Mouse (Mus musculus): Measurements from ENCODE around the gene Jtb. TPM values are rescaled to one million over a fixed set of nuclear protein-coding genes. Genes with fewer than 3 reads are reported as not detected.
A peak's percentile ranks its signal among the peaks of the same experiment; 100 is the strongest.

Jtb gene
- polyA plus RNA-seq, 1 experiment from 2014 or later, result 100 TPM

DNA sequence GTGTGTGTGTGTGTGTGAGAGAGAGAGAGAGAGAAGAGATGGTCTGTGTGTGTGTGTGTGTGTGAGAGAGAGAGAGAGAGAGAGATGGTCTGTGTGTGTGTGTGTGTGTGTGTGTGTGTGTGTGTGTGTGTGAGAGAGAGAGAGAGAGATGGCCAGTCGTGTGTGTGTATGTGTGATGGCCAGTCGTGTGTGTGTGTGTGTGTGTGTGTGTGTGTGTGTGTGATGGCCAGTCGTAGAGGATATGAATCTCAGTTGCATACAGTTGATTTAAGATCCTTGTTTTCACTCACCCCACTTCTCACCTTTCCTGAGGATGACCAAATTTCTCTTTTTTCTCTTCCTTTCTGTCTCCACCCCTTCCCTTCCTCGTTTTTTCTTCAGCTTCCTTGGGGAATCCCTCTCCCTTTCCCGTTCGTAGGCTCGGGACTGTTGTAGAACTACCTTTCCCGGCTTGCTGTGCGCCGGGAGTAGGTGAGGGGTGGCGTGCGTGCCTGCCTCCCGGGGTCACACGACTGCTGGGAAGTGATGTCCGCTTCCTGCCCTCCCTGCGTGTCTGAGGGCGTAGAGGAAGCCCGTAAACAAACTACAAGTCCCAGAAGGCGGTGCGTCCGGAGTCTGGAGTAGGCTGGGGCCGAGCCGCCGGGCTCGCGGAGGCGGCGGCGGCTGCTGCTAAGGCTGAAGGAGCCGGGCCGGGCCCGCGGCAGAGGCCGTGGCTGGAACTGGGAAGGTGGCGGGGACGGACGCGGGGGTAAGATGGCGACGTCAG is 22.4 kb downstream of the Jtb start, which contains the start of gene Crtc2:
Gene Crtc2 (plus strand): TSS at position 511 of the 766 bp plus-strand sequence.
- peak within 1 kb of the TSS; percentile 67 for H3K4me3 ChIP-seq (ENCODE audit: low read depth, low read length)
- 2% methylated on average over 39 of the region's 40 CpGs for WGBS

DNA sequence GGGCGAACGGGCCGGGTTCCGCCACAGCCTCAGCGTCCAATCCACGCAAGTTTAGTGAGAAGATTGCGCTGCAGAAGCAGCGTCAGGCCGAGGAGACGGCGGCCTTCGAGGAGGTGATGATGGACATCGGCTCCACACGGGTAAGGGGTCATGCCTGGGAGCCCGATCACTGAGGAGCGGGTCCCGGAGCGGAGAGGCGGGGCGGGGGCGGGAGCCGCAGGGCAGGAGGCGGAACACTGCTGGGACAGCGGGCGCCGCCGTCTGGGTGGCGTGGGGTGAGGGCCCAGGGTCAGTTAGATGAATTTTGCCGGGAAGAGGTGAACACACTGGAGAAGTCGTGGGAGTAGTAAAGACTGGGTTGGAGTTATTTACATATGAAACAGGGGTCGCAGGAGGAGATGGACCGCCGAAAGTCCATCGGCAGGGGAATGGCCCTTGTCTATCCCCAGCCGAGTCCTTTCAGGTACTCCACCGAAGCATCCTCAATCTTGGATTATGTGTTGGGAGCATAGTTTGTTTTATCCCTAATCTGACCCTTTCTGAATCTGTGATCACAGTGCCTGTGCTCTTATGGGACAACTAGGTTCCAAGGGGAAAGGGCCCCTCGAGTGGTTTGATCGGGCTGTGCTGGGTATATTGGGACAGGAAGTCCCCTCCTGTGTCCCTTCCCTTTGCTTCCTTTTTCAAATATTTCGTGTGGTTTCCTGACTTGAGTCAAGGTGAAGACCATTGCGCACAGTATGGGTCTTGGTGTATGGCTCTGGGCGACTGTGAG is 23.2 kb downstream of the Jtb start:
- Histone ChIP-seq H3K27ac (ENCODE audit: low read length) (peak overlapping the region; percentile 71), H3K27me3 (ENCODE audit: control insufficient read depth, insufficient read depth, low read depth, low read length) (no peaks in the 10 kb centered on the region), H3K4me1 (ENCODE audit: control insufficient read depth, insufficient read depth, low read length) (peaks cover 16% of the 10 kb centered on the region), H3K4me3 (ENCODE audit: low read depth, low read length) (peak overlapping the region; percentile 67), H3K4me2 (ENCODE audit: low read length) (peak overlapping the region; percentile 79), H3K9me3 (replicated peaks; ENCODE audit: control insufficient read depth, low read length, poor library complexity, severe bottlenecking) (no peaks in the 10 kb centered on the region), H3K36me3 (ENCODE audit: control insufficient read depth, insufficient read depth, low read length) (peaks cover 11% of the 10 kb centered on the region), H3K9ac (ENCODE audit: low read depth, low read length) (peak overlapping the region; percentile 80)
- ATAC-seq, result peak; percentile 59
- under 1% methylated on average over 41 of the region's 41 CpGs for WGBS

More for the DNA sequence above, 22.4 kb downstream of the Jtb start, which contains the start of gene Crtc2:
- H3K36me3 ChIP-seq (ENCODE audit: control insufficient read depth, insufficient read depth, low read length), result 0 out of 2 replicates have a peak, but pooled peaks cover 4% of the 10 kb centered on the region
- H3K4me1 ChIP-seq (ENCODE audit: control insufficient read depth, insufficient read depth, low read length), result peaks cover 23% of the 10 kb centered on the region
- peak within 1 kb of the TSS; percentile 79 for H3K4me2 ChIP-seq (ENCODE audit: low read length)
- H3K9me3 ChIP-seq (replicated peaks; ENCODE audit: control insufficient read depth, low read length, poor library complexity, severe bottlenecking), result no peaks in the 10 kb centered on the region
- peak within 1 kb of the TSS; percentile 71 for H3K27ac ChIP-seq (ENCODE audit: low read length)
- H3K9ac ChIP-seq (ENCODE audit: low read depth, low read length), result peak within 1 kb of the TSS; percentile 80
- peak; percentile 97 for ATAC-seq
- H3K27me3 ChIP-seq (ENCODE audit: control insufficient read depth, insufficient read depth, low read depth, low read length), result no peaks in the 10 kb centered on the region

DNA sequence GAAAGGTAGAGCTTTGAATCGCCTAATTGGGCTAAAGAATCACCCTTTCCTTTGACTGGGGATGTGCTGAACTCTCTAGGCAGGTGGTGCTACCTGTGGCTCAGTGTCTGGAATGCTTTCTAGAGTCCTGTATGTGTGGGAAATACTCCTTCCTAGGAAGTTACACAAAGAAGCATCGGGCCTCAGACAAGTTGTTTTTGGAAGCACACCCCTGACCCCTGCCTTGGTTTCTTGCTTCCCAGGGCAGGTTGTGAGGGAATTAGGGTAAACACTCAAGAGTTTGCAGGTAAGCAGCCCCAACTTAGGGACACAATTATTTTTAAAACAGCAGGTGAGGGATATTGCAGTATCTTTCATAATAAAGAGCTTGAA is 23.8 kb downstream of the Jtb start:
- Histone ChIP-seq H3K4me1 (ENCODE audit: control insufficient read depth, insufficient read depth, low read length) (peaks cover 16% of the 10 kb centered on the region), H3K27me3 (ENCODE audit: control insufficient read depth, insufficient read depth, low read depth, low read length) (no peaks in the 10 kb centered on the region), H3K27ac (ENCODE audit: low read length) (no peak overlapping the region), H3K9me3 (replicated peaks; ENCODE audit: control insufficient read depth, low read length, poor library complexity, severe bottlenecking) (no peaks in the 10 kb centered on the region), H3K36me3 (ENCODE audit: control insufficient read depth, insufficient read depth, low read length) (peaks cover 17% of the 10 kb centered on the region), H3K9ac (ENCODE audit: low read depth, low read length) (peak overlapping the region; percentile 80), H3K4me3 (ENCODE audit: low read depth, low read length) (peak overlapping the region; percentile 67), H3K4me2 (ENCODE audit: low read length) (peak overlapping the region; percentile 79)
- 25% methylated on average over 2 of the region's 2 CpGs for WGBS
- ATAC-seq, result no peak

DNA sequence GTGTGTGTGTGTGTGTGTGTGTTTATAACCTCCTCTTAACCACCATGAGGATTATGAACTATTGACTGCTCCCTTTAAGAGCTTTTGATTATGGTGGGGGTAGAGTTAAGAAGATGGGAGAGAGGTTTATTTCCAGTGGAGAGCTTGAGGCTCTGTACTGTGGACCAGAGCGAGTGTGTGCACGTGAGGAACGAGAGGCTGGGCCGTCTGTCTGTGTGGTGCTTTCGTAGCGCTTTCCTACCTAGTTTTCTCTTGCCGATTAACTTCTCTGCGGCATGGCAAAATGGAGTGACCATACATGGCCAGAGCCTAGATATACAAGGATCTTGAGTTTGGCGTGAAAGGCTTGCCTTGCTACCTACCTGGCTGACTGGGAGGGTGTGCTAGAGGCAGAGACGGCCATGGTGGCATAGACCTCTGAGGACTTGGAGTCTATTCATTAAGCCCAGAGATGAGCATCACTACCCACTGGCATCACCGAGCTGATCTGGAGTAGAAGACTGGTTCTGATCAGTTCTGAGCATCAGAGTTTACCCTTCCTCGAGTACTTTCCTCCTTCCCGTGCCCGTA is 24.5 kb downstream of the Jtb start:
- ATAC-seq, result no peak
- peaks cover 22% of the 10 kb centered on the region for H3K36me3 ChIP-seq (ENCODE audit: control insufficient read depth, insufficient read depth, low read length)
- no peaks in the 10 kb centered on the region for H3K27me3 ChIP-seq (ENCODE audit: control insufficient read depth, insufficient read depth, low read depth, low read length)
- H3K4me2 ChIP-seq (ENCODE audit: low read length), result no peak overlapping the region; the same call in 1 of the 2 replicates
- 95% methylated on average over 14 of the region's 14 CpGs for WGBS
- peaks cover 16% of the 10 kb centered on the region for H3K4me1 ChIP-seq (ENCODE audit: control insufficient read depth, insufficient read depth, low read length)
- H3K9ac ChIP-seq (ENCODE audit: low read depth, low read length), result no peak overlapping the region
- H3K27ac ChIP-seq (ENCODE audit: low read length), result no peak overlapping the region
- no peak overlapping the region for H3K4me3 ChIP-seq (ENCODE audit: low read depth, low read length)
- no peaks in the 10 kb centered on the region for H3K9me3 ChIP-seq (replicated peaks; ENCODE audit: control insufficient read depth, low read length, poor library complexity, severe bottlenecking)

DNA sequence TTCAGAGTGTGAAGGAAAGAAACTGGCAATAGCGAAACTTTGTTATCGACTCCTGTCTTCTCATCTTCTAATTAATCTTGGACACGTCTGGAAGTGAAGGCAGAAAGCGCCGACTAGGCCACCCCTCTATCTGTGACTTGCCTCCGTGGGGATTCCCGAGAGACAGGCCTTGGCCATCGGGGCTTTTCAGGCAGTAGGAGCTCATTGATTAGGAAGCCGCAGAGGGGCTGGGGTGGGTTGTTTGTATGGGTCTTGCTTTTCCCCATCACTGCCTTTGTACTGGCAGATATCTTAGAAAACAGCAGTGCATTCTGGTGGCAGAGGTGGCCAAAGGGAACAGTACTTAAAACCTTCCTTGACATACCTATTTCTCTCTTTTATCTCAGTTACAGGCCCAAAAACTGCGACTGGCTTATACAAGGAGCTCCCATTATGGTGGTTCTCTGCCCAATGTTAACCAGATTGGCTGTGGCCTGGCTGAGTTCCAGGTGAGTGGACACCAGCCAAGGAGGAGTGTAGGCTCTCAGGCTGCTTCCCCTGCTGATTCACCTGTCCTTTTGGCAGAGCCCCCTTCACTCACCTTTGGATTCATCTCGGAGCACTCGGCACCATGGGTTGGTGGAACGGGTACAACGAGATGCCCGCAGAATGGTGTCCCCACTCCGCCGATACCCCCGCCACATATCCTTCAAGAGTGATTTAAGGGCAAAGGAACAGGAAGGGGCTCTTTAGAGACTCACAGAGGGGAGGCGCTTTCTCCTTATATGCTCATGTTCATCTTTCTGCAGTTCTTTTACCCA is 25.5 kb downstream of the Jtb start:
- Histone ChIP-seq H3K36me3 (ENCODE audit: control insufficient read depth, insufficient read depth, low read length) (peaks cover 30% of the 10 kb centered on the region), H3K27ac (ENCODE audit: low read length) (no peak overlapping the region), H3K9ac (ENCODE audit: low read depth, low read length) (no peak overlapping the region), H3K9me3 (replicated peaks; ENCODE audit: control insufficient read depth, low read length, poor library complexity, severe bottlenecking) (no peaks in the 10 kb centered on the region), H3K27me3 (ENCODE audit: control insufficient read depth, insufficient read depth, low read depth, low read length) (no peaks in the 10 kb centered on the region), H3K4me1 (ENCODE audit: control insufficient read depth, insufficient read depth, low read length) (peaks cover 16% of the 10 kb centered on the region), H3K4me2 (ENCODE audit: low read length) (no peak overlapping the region), H3K4me3 (ENCODE audit: low read depth, low read length) (no peak overlapping the region)
- ATAC-seq, result no peak
- 94% methylated on average over 19 of the region's 19 CpGs for WGBS

DNA sequence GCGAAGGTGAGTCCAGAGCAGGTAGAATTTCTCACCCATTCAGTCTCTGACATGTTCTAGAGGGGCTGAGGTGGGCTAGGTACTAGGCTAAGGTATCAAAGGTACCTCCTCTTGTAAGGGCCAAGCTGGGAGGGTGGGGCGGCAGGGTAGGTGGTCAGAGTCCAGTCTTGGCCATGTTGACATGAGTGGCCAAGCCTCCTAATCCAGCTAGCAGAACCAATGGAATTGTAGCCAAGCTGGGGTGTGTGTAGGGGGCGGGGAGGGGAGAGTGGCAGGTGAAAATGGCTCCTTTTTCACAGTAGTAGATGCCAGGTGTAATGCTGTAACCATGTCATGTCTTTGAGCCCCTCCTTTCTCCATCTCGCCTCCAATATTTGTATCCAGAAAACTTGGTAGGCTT is 27.1 kb downstream of the Jtb start:
- ATAC-seq, result no peak
- peaks cover 45% of the 10 kb centered on the region for H3K36me3 ChIP-seq (ENCODE audit: control insufficient read depth, insufficient read depth, low read length)
- no peak overlapping the region for H3K4me2 ChIP-seq (ENCODE audit: low read length)
- H3K9me3 ChIP-seq (replicated peaks; ENCODE audit: control insufficient read depth, low read length, poor library complexity, severe bottlenecking), result no peaks in the 10 kb centered on the region
- no peaks in the 10 kb centered on the region for H3K27me3 ChIP-seq (ENCODE audit: control insufficient read depth, insufficient read depth, low read depth, low read length)
- no peak overlapping the region for H3K4me3 ChIP-seq (ENCODE audit: low read depth, low read length)
- H3K27ac ChIP-seq (ENCODE audit: low read length), result no peak overlapping the region
- WGBS, result 92% methylated on average over 4 of the region's 4 CpGs
- peaks cover 14% of the 10 kb centered on the region for H3K4me1 ChIP-seq (ENCODE audit: control insufficient read depth, insufficient read depth, low read length)
- H3K9ac ChIP-seq (ENCODE audit: low read depth, low read length), result no peak overlapping the region

DNA sequence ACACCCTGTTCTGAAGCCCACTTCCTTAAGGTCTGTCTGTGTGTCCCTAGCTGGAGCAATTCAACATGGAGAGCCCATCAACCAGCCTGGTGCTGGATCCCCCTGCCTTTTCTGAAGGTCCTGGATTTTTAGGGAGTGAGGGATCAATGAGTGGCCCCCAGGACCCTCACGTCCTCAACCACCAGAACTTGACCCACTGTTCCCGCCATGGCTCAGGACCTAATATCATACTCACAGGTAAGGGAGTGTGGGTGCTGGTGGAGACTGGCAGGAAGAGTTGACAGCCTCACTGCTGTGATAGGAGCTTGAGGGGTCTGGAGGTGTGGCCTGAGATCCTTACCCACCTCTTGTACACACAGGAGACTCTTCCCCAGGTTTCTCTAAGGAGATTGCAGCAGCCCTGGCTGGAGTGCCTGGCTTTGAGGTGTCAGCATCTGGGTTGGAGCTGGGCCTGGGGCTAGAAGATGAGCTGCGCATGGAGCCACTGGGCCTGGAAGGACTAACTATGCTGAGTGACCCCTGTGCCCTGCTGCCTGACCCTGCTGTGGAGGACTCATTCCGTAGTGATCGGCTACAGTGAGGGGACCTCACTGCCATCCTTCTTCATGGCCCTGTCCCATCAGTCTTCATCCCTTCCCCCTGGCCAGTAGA is 31.8 kb downstream of the Jtb start:
- peaks cover 48% of the 10 kb centered on the region for H3K36me3 ChIP-seq (ENCODE audit: control insufficient read depth, insufficient read depth, low read length)

DNA sequence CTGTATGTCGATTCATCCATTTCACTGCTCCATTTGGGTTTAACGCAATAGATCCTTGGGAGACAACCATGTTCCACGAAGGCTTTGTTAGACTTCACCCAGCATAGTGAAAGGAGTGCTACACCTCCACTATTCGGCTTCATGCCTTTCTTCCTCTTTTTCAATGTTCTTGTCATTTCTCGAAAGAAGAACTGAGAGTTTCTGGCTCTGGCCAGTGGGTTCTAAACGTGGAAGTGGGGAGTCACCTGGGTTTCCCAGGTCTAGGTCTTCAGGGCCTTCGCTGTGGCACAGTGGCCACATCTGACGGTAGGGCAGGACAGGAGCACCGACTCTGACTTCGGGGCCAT is 33.3 kb downstream of the Jtb start:
- H3K4me1 ChIP-seq (ENCODE audit: control insufficient read depth, insufficient read depth, low read length), result peaks cover 10% of the 10 kb centered on the region
- H3K36me3 ChIP-seq (ENCODE audit: control insufficient read depth, insufficient read depth, low read length), result peaks cover 37% of the 10 kb centered on the region
- no peaks in the 10 kb centered on the region for H3K9me3 ChIP-seq (replicated peaks; ENCODE audit: control insufficient read depth, low read length, poor library complexity, severe bottlenecking)
- ATAC-seq, result no peak
- H3K27me3 ChIP-seq (ENCODE audit: control insufficient read depth, insufficient read depth, low read depth, low read length), result no peaks in the 10 kb centered on the region
- H3K4me2 ChIP-seq (ENCODE audit: low read length), result peak overlapping the region; percentile 80; the same call in 1 of the 2 replicates
- H3K4me3 ChIP-seq (ENCODE audit: low read depth, low read length), result peak overlapping the region; percentile 88
- no peak overlapping the region for H3K9ac ChIP-seq (ENCODE audit: low read depth, low read length)
- peak overlapping the region; percentile 96; the same call in 1 of the 2 replicates for H3K27ac ChIP-seq (ENCODE audit: low read length)
- WGBS, result 38% methylated on average over 10 of the region's 10 CpGs

More for the DNA sequence above, 31.8 kb downstream of the Jtb start:
- WGBS, result 88% methylated on average over 5 of the region's 5 CpGs
- ATAC-seq, result no peak
- Histone ChIP-seq H3K9me3 (replicated peaks; ENCODE audit: control insufficient read depth, low read length, poor library complexity, severe bottlenecking) (no peaks in the 10 kb centered on the region), H3K9ac (ENCODE audit: low read depth, low read length) (no peak overlapping the region), H3K27me3 (ENCODE audit: control insufficient read depth, insufficient read depth, low read depth, low read length) (no peaks in the 10 kb centered on the region), H3K4me3 (ENCODE audit: low read depth, low read length) (no peak overlapping the region), H3K4me2 (ENCODE audit: low read length) (no peak overlapping the region), H3K27ac (ENCODE audit: low read length) (no peak overlapping the region), H3K4me1 (ENCODE audit: control insufficient read depth, insufficient read depth, low read length) (peaks cover 10% of the 10 kb centered on the region)
